Mouse (Mus musculus) testis, adult 2 months (tissue): ENCODE measurements around the gene Fam204a.

Source experiments
- CTCF ChIP-seq: fragments of 200-500 bp; IDR thresholded peaks from 2 replicates; pipeline ENCODE4 v1.5.1; 2012; ENCODE audit warnings: low read depth, mild to moderate bottlenecking, inconsistent platforms, low read length, moderate library complexity; ENCODE audit not compliant: control insufficient read depth, insufficient read depth, insufficient replicate concordance
- POLR2A ChIP-seq: fragments of 200-500 bp; IDR thresholded peaks from 2 replicates; pipeline ENCODE4 v1.6.1; 2012; ENCODE audit warnings: low read depth, mild to moderate bottlenecking, inconsistent platforms, low read length, moderate library complexity; ENCODE audit not compliant: control insufficient read depth

DNA sequence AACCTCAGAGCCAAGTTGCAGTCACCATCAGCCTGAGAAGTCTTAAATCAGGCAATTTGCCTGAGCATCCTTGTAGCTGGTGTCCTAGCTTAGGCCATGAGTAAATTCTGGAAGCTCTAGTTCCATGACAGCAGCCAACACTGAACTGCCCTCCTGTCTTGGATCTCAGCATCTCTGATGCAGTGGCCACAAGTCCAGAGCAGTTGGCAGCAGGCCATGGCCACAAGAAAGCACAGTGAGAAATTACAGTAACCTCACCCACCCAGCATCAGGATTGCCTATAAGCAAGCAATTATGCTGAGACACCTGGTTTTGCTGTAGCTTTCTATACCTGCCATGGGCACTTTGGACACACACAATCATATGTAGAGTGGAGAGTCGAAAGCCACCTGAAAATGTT lies 73.4 kb downstream of the Fam204a start:
- TF ChIP-seq POLR2A: no peak
- TF ChIP-seq CTCF: no peak
